Mouse (Mus musculus) kidney, postnatal 0 days (tissue): ENCODE data around the gene Clca3a1. TPM values are rescaled to one million over a fixed set of nuclear protein-coding genes. Genes with fewer than 3 reads are reported as not detected.
A peak's percentile ranks its signal among the peaks of the same experiment; 100 is the strongest.
"Not testable (repeated sequence)": the region's sequence is repeated elsewhere in the genome, so short reads cannot be mapped to it uniquely, and the experiment has no call there.

Source experiments
- ATAC-seq: fragments of 200-750 bp; cut with Nextera tagmentation; replicated peaks from 2 replicates; pipeline ENCODE4 v1.8.0; 2017; ENCODE audit warnings: low read depth, moderate number of reproducible peaks, moderate TSS enrichment, moderate library complexity; ENCODE audit not compliant: low FRiP score
- DNase-seq: peaks from one replicate; pipeline ENCODE4 v3.0.0-alpha.2; 2016; ENCODE audit warnings: low spot score
- H3K27ac ChIP-seq: fragments of 300-500 bp; sonication (generic); 2 replicates; pipeline ENCODE4 v1.5.1; 2014; ENCODE audit warnings: mild to moderate bottlenecking
- H3K27me3 ChIP-seq: fragments of 300-500 bp; sonication (generic); 2 replicates; pipeline ENCODE4 v1.6.1; 2014; ENCODE audit warnings: low read length, mixed read lengths; ENCODE audit not compliant: insufficient read depth
- H3K36me3 ChIP-seq: fragments of 300-500 bp; sonication (generic); 2 replicates; pipeline ENCODE4 v1.6.1; 2014; ENCODE audit warnings: low read length, mixed read lengths; ENCODE audit not compliant: insufficient read depth
- H3K4me1 ChIP-seq: fragments of 300-500 bp; sonication (generic); replicated peaks from 2 replicates; pipeline ENCODE4 v1.6.1; 2014; ENCODE audit warnings: antibody characterized with exemption, low read length, mixed read lengths; ENCODE audit not compliant: insufficient read depth
- H3K4me2 ChIP-seq: fragments of 300-500 bp; sonication (generic); 2 replicates; pipeline ENCODE4 v1.6.1; 2014; ENCODE audit warnings: mild to moderate bottlenecking, low read length, moderate library complexity, mixed read lengths
- H3K4me3 ChIP-seq: fragments of 300-500 bp; sonication (generic); replicated peaks from 2 replicates; pipeline ENCODE4 v1.5.1; 2014; ENCODE audit warnings: low read depth, low read length
- H3K9ac ChIP-seq: fragments of 300-500 bp; sonication (generic); 2 replicates; pipeline ENCODE4 v1.6.1; 2014; ENCODE audit warnings: low read depth, low read length
- H3K9me3 ChIP-seq: fragments of 300-500 bp; sonication (generic); replicated peaks from 2 replicates; pipeline ENCODE4 v1.6.1; 2016; ENCODE audit warnings: low read length, inconsistent platforms, mixed read lengths
- CTCF ChIP-seq: IDR thresholded peaks from 2 replicates; pipeline ENCODE4 v1.5.1; 2016; ENCODE audit warnings: antibody characterized with exemption, low read depth, mild to moderate bottlenecking, moderate library complexity
- WGBS: fragments of 180-500 bp; shearing (Covaris S2); extraction: QIAGEN DNeasy Blood & Tissue Kit; methylation state at CpG from one replicate; pipeline ENCODE4 v1.1.7; 2014; 5-methylcytosine and 5-hydroxymethylcytosine counted together
- polyA plus RNA-seq: library from polyadenylated mRNA; unstranded; fragments of >200 nt; fragmentation: Nextera tagmentation; extraction: Ambion mirVana; gene quantifications from 2 replicates; pipeline ENCODE4 v1.2.1, GENCODE M21; 2015

Gene Clca3a1
- polyA plus RNA-seq, 1 experiment from 2014 or later: 20.4 TPM

GRCm38 (mm10) chr3:144761454-144761853 lies 677 bp upstream of the Clca3a1 start:
- DNase-seq (peak; percentile 72), ATAC-seq (no peak)
- no peak for TF ChIP-seq CTCF
- H3K27me3 ChIP-seq: no peaks in the 10 kb centered on the region
- WGBS: 17% methylated on average over 6 of the region's 6 CpGs
- H3K9me3 ChIP-seq: no peaks in the 10 kb centered on the region
- no peak overlapping the region for H3K4me3 ChIP-seq
- H3K27ac ChIP-seq: peak overlapping the region; percentile 71
- no peaks in the 10 kb centered on the region for H3K36me3 ChIP-seq
- no peaks in the 10 kb centered on the region; the same call in 1 of the 2 replicates for H3K4me1 ChIP-seq
- peak overlapping the region; percentile 37 for H3K4me2 ChIP-seq
- no peak overlapping the region for H3K9ac ChIP-seq

- Histone ChIP-seq H3K9me3 (no peaks in the 10 kb centered on the region), H3K9ac (no peak overlapping the region), H3K27ac (no peak overlapping the region), H3K27me3 (no peaks in the 10 kb centered on the region), H3K4me3 (0 out of 2 replicates have a peak overlapping the region, but pooled peaks have one; percentile 7), H3K4me1 (no peaks in the 10 kb centered on the region; the same call in 1 of the 2 replicates), H3K36me3 (no peaks in the 10 kb centered on the region), H3K4me2 (peak overlapping the region; percentile 35; the same call in 1 of the 2 replicates)
- ATAC-seq (no peak), DNase-seq (no peak)
- WGBS: 71% methylated on average over 3 of the region's 3 CpGs
- TF ChIP-seq CTCF: no peak
Observed at GRCm38 (mm10) chr3:144759719-144760118, 1.1 kb downstream of the Clca3a1 start.

- H3K27me3 ChIP-seq, H3K4me1 ChIP-seq, H3K4me2 ChIP-seq, H3K27ac ChIP-seq, ATAC-seq, H3K9me3 ChIP-seq, DNase-seq, H3K4me3 ChIP-seq, H3K36me3 ChIP-seq, H3K9ac ChIP-seq: not testable (repeated sequence)
- WGBS: 68% methylated on average over 8 of the region's 8 CpGs
Observed at GRCm38 (mm10) chr3:144756103-144756502, 4.7 kb downstream of the Clca3a1 start.

- WGBS: 13% methylated on average over 2 of the region's 2 CpGs
- peak; percentile 65 for TF ChIP-seq CTCF
- no peak overlapping the region for H3K9ac ChIP-seq
- no peak overlapping the region for H3K27ac ChIP-seq
- H3K4me3 ChIP-seq: no peak overlapping the region
- ATAC-seq: no peak
- H3K4me1 ChIP-seq: no peaks in the 10 kb centered on the region
- no peaks in the 10 kb centered on the region for H3K9me3 ChIP-seq
- no peak for DNase-seq
- no peak overlapping the region for H3K4me2 ChIP-seq
- H3K36me3 ChIP-seq: no peaks in the 10 kb centered on the region
- no peaks in the 10 kb centered on the region for H3K27me3 ChIP-seq
Observed at GRCm38 (mm10) chr3:144753120-144753519, 7.7 kb downstream of the Clca3a1 start.

GRCm38 (mm10) chr3:144749062-144749963 lies 11.5 kb downstream of the Clca3a1 start:
- not testable (repeated sequence) for ATAC-seq, H3K36me3 ChIP-seq, DNase-seq, H3K9ac ChIP-seq, H3K9me3 ChIP-seq, H3K27ac ChIP-seq, H3K4me2 ChIP-seq, H3K27me3 ChIP-seq, H3K4me3 ChIP-seq, H3K4me1 ChIP-seq
- 52% methylated on average over 18 of the region's 21 CpGs for WGBS

GRCm38 (mm10) chr3:144747706-144748105 lies 13.1 kb downstream of the Clca3a1 start:
- ATAC-seq, H3K27ac ChIP-seq, H3K4me3 ChIP-seq, H3K4me2 ChIP-seq, H3K4me1 ChIP-seq, H3K27me3 ChIP-seq, DNase-seq, H3K9me3 ChIP-seq, H3K9ac ChIP-seq, H3K36me3 ChIP-seq: not testable (repeated sequence)
- 46% methylated on average over 3 of the region's 3 CpGs for WGBS

GRCm38 (mm10) chr3:144738396-144738795 lies 22.4 kb downstream of the Clca3a1 start:
- WGBS: 89% methylated on average over 24 of the region's 24 CpGs
- ATAC-seq, H3K9ac ChIP-seq: not testable (repeated sequence)

More at GRCm38 (mm10) chr3:144738396-144738795, 22.4 kb downstream of the Clca3a1 start:
- not testable (repeated sequence) for H3K4me3 ChIP-seq, H3K9me3 ChIP-seq, H3K36me3 ChIP-seq, H3K4me1 ChIP-seq, DNase-seq, H3K27me3 ChIP-seq, H3K4me2 ChIP-seq, H3K27ac ChIP-seq
